Mouse (Mus musculus) kidney, adult 2 months (tissue): ENCODE measurements at regions not wholly inside any gene's neighbourhood (a gene's known extent, or its start where the extent isn't known, plus 50 kb on each side); places are given as distances from the start of the nearest gene placed in this dataset.
"Not testable (repeated sequence)": the region's sequence is repeated elsewhere in the genome, so short reads cannot be mapped to it uniquely, and the experiment has no call there.

Source experiments
- DNase-seq: peaks from one replicate; pipeline ENCODE4 v3.0.0; 2021
- H3K27ac ChIP-seq: fragments of 200-500 bp; 2 replicates; pipeline ENCODE4 v1.5.1; 2012; ENCODE audit warnings: low read depth, low read length, control low read depth, inconsistent platforms; ENCODE audit not compliant: insufficient read depth
- H3K27me3 ChIP-seq: fragments of 200-500 bp; replicated peaks from 2 replicates; pipeline ENCODE4 v1.6.1; 2012; ENCODE audit warnings: mild to moderate bottlenecking, moderate library complexity, low read length, inconsistent platforms; ENCODE audit not compliant: control insufficient read depth, insufficient read depth
- H3K36me3 ChIP-seq: fragments of 200-500 bp; 2 replicates; pipeline ENCODE4 v1.6.1; 2012; ENCODE audit warnings: mild to moderate bottlenecking, moderate library complexity, low read length, inconsistent platforms; ENCODE audit not compliant: control insufficient read depth, insufficient read depth
- H3K4me1 ChIP-seq: fragments of 200-500 bp; 2 replicates; pipeline ENCODE4 v1.6.1; 2011; ENCODE audit warnings: low read length; ENCODE audit not compliant: control insufficient read depth, insufficient read depth
- H3K4me3 ChIP-seq: fragments of 200-500 bp; 2 replicates; pipeline ENCODE4 v1.5.1; 2011; ENCODE audit warnings: mild to moderate bottlenecking, low read depth, low read length, control low read depth; ENCODE audit not compliant: insufficient read depth
- CTCF ChIP-seq: fragments of 200-500 bp; conservative IDR thresholded peaks from 2 replicates; pipeline ENCODE4 v1.5.1; 2011; ENCODE audit warnings: low read depth, mild to moderate bottlenecking, control low read depth, low read length, moderate library complexity, mixed read lengths; ENCODE audit not compliant: insufficient read depth, insufficient read length
- POLR2A ChIP-seq: fragments of 200-500 bp; IDR thresholded peaks from one replicate; pipeline ENCODE4 v1.6.1; 2011; ENCODE audit warnings: low read depth, low read length, control low read depth
- WGBS: fragments of 180-500 bp; shearing (Covaris S2); methylation state at CpG from one replicate; pipeline ENCODE4 v1.1.7; 2018; 5-methylcytosine and 5-hydroxymethylcytosine counted together

GRCm38 (mm10) chr12:25475180-25475758 lies 378.3 kb upstream of the Id2 start:
- Histone ChIP-seq H3K36me3 (no peaks in the 10 kb centered on the region), H3K27me3 (no peaks in the 10 kb centered on the region; the same call in 1 of the 2 replicates), H3K27ac (no peak overlapping the region), H3K4me3 (no peak overlapping the region), H3K4me1 (no peaks in the 10 kb centered on the region)
- TF ChIP-seq CTCF (no peak), POLR2A (no peak)
- WGBS = 26% methylated on average over 10 of the region's 10 CpGs
- peak; percentile 22 for DNase-seq

DNA sequence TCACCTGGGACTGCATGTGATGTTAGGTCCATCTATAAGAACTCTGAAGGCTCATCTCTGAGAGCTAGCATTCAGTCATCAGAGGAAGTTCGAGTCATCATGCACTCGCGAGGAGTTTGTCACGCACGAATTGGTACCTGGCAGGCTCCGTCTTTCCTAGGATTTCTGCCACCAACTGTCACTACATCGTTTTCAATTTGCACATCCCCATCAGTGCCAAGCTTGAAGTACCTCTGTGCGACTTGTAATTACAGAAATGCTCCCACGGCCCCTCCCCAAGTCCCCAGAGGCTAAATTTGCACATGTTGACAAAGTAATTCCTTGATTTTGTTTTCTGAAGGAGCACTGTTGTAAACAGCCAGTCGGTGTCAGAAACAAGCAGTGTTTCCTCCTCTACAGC lies 372.2 kb upstream of the Id2 start:
- WGBS = 59% methylated on average over 10 of the region's 10 CpGs
- TF ChIP-seq POLR2A (no peak), CTCF (no peak)
- Histone ChIP-seq H3K4me3 (no peak overlapping the region), H3K4me1 (no peaks in the 10 kb centered on the region), H3K36me3 (no peaks in the 10 kb centered on the region), H3K27ac (no peak overlapping the region), H3K27me3 (no peaks in the 10 kb centered on the region; the same call in 1 of the 2 replicates)
- no peak for DNase-seq

GRCm38 (mm10) chr12:25467789-25468188 lies 370.8 kb upstream of the Id2 start:
- 50% methylated on average over 12 of the region's 12 CpGs for WGBS
- H3K4me1 ChIP-seq = no peaks in the 10 kb centered on the region
- H3K4me3 ChIP-seq = no peak overlapping the region
- no peak overlapping the region for H3K27ac ChIP-seq
- DNase-seq = no peak
- no peaks in the 10 kb centered on the region for H3K36me3 ChIP-seq
- TF ChIP-seq CTCF = no peak
- TF ChIP-seq POLR2A = no peak
- H3K27me3 ChIP-seq = no peaks in the 10 kb centered on the region; the same call in 1 of the 2 replicates

DNA sequence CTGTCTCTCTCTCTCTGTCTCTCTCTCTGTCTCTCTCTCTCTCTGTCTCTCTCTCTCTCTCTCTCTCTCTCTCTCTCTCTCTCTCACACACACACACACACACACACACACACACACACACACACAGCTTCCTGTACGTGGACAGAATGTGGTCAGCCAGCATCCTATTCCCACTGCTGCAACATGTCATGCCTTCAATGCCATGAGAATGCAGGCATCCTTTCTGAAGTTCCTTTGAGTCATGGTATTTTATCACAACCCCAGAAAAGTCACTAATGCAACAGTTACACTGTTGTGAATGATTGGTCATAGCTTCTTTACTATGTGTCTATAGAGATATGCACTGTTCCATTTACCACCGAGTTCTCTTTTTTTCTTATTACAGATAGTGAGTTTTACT lies 365.8 kb upstream of the Id2 start:
- not testable (repeated sequence) for H3K27me3 ChIP-seq, H3K27ac ChIP-seq, DNase-seq, H3K4me1 ChIP-seq, H3K36me3 ChIP-seq, H3K4me3 ChIP-seq
- 74% methylated on average over 2 of the region's 2 CpGs for WGBS

DNA sequence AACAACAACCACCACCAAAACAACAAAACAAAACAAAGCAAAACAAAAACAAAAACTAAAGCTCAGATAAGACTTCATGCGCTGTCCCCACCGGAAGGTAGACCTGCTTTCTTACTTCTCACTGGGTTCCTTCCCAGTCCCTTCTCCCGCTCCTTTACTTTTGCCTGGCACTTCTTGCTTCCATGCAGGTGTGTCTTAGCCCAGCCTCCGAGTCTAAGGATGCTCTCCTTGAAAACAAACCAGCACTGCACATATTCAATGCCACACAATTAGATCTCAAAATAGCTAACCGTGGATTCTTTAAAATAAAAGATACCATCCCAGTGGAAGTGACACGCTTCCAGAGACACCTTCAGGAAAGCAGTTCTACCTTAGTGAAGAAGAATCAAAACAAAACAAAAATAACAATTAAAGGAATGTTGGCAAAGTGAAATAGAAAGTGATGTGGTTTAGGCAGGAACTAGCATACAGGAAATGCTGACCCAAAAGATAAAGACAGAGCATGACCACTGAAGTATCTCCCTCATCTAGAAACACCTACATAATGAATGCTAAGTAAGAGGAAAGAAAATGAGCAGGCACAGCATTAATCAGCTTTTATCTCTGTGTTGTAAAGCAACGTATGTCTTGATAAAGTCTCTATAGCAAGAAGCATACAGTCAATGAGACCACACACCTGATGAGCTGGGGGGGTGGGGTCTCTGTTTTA lies 358.5 kb upstream of the Id2 start:
- Histone ChIP-seq H3K4me3 (no peak overlapping the region), H3K4me1 (no peaks in the 10 kb centered on the region), H3K36me3 (no peaks in the 10 kb centered on the region), H3K27ac (no peak overlapping the region), H3K27me3 (no peaks in the 10 kb centered on the region)
- 89% methylated on average over 7 of the region's 7 CpGs for WGBS
- no peak for TF ChIP-seq POLR2A
- TF ChIP-seq CTCF = no peak
- no peak for DNase-seq

DNA sequence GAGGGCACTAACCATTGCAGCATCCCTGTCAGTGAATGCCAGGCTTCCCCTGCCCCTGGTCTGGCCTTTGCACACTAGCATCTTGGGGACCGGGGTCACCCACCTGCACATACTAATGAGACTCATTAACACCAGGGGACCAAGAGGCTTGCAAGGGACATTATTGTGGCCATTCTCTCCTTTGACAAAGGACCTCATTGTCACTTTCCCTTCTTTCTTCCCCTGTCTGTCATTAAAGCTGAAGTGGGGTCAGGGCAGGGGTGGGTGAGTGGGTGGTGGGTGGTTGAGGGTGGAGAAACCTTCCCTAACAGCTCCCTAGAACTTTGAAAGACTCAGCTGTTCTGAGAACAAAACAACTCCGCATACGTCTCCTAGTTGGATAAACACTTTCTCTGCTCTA lies 356.4 kb upstream of the Id2 start:
- no peak overlapping the region for H3K27ac ChIP-seq
- DNase-seq = no peak
- no peaks in the 10 kb centered on the region for H3K36me3 ChIP-seq
- H3K27me3 ChIP-seq = no peaks in the 10 kb centered on the region
- WGBS = 74% methylated on average over 3 of the region's 3 CpGs
- TF ChIP-seq CTCF (no peak), POLR2A (no peak)
- no peaks in the 10 kb centered on the region for H3K4me1 ChIP-seq
- H3K4me3 ChIP-seq = no peak overlapping the region

- no peak overlapping the region for H3K4me3 ChIP-seq
- H3K27me3 ChIP-seq = no peaks in the 10 kb centered on the region
- no peak for TF ChIP-seq CTCF
- no peak for TF ChIP-seq POLR2A
- no peak overlapping the region for H3K27ac ChIP-seq
- DNase-seq = peak; percentile 52
- H3K36me3 ChIP-seq = no peaks in the 10 kb centered on the region
- 69% methylated on average over 2 of the region's 2 CpGs for WGBS
- H3K4me1 ChIP-seq = no peaks in the 10 kb centered on the region
Measured at GRCm38 (mm10) chr12:25451156-25451555, 354.2 kb upstream of the Id2 start.
